Mouse (Mus musculus): ENCODE data around the gene Btbd17.

DNA sequence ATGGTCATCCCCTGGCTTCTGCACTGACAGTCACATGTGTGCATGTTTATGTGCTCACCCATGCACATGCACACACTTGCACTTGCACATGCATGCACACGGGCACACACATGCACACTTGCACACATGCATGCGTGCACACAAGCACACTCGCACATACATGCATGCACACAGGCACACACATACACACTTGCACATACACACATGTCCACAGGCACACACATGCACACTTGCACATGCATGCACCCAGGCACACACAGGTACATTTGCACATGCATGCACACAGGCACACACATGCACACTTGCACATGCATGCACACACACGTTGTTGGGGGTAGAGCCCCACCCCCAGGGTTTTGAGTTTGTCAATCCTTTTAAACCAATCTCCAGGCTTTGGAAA lies 21.2 kb upstream of the Btbd17 start:
- no peak for TF ChIP-seq CTCF (IDR thresholded peaks at IDR 0.05; ENCODE audit: borderline replicate concordance, insufficient read depth, low read length)
- no peak for TF ChIP-seq POLR2A (IDR thresholded peaks at IDR 0.05; ENCODE audit: low read depth, low read length)
